Mouse (Mus musculus): ENCODE measurements around the gene Ssbp3. TPM values are rescaled to one million over a fixed set of nuclear protein-coding genes. Genes with fewer than 3 reads are reported as not detected.

Ssbp3 gene
- polyA plus RNA-seq, 1 experiment: 565 TPM

- no peak for TF ChIP-seq GATA1 (IDR thresholded peaks at IDR 0.05; ENCODE audit: low read length)
Observed at GRCm38 (mm10) chr4:106920119-106920518, 9.6 kb downstream of the Ssbp3 start.

GRCm38 (mm10) chr4:106921375-106922336 is 11.2 kb downstream of the Ssbp3 start:
- TF ChIP-seq GATA1 (IDR thresholded peaks at IDR 0.05; ENCODE audit: low read length): no peak

- peak; percentile 26 for TF ChIP-seq GATA1 (IDR thresholded peaks at IDR 0.05; ENCODE audit: low read length)
Observed at GRCm38 (mm10) chr4:106922919-106923318, 12.4 kb downstream of the Ssbp3 start.

- TF ChIP-seq GATA1 (IDR thresholded peaks at IDR 0.05; ENCODE audit: low read length): no peak
Observed at GRCm38 (mm10) chr4:106924175-106924574, 13.7 kb downstream of the Ssbp3 start.

- TF ChIP-seq GATA1 (IDR thresholded peaks at IDR 0.05; ENCODE audit: low read length): peak; percentile 13
Observed at GRCm38 (mm10) chr4:106924888-106925287, 14.4 kb downstream of the Ssbp3 start.

GRCm38 (mm10) chr4:106926401-106926800 is 15.9 kb downstream of the Ssbp3 start:
- no peak for TF ChIP-seq GATA1 (IDR thresholded peaks at IDR 0.05; ENCODE audit: low read length)

- TF ChIP-seq GATA1 (IDR thresholded peaks at IDR 0.05; ENCODE audit: low read length): no peak
Observed at GRCm38 (mm10) chr4:106927034-106927433, 16.5 kb downstream of the Ssbp3 start.

GRCm38 (mm10) chr4:106928961-106929360 is 18.5 kb downstream of the Ssbp3 start:
- TF ChIP-seq GATA1 (IDR thresholded peaks at IDR 0.05; ENCODE audit: low read length): no peak

- no peak for TF ChIP-seq GATA1 (IDR thresholded peaks at IDR 0.05; ENCODE audit: low read length)
Observed at GRCm38 (mm10) chr4:106932583-106932982, 22.1 kb downstream of the Ssbp3 start.

- TF ChIP-seq GATA1 (IDR thresholded peaks at IDR 0.05; ENCODE audit: low read length): no peak
Observed at GRCm38 (mm10) chr4:106933813-106934482, 23.4 kb downstream of the Ssbp3 start.

- peak; percentile 17 for TF ChIP-seq GATA1 (IDR thresholded peaks at IDR 0.05; ENCODE audit: low read length)
Observed at GRCm38 (mm10) chr4:106934931-106935582, 24.6 kb downstream of the Ssbp3 start.

- TF ChIP-seq GATA1 (IDR thresholded peaks at IDR 0.05; ENCODE audit: low read length): no peak
Observed at GRCm38 (mm10) chr4:106935583-106935935, 25.1 kb downstream of the Ssbp3 start.

- TF ChIP-seq GATA1 (IDR thresholded peaks at IDR 0.05; ENCODE audit: low read length): no peak
Observed at GRCm38 (mm10) chr4:106936041-106936440, 25.5 kb downstream of the Ssbp3 start.

- no peak for TF ChIP-seq GATA1 (IDR thresholded peaks at IDR 0.05; ENCODE audit: low read length)
Observed at GRCm38 (mm10) chr4:106936741-106937140, 26.2 kb downstream of the Ssbp3 start.

GRCm38 (mm10) chr4:106938506-106939222 is 28.2 kb downstream of the Ssbp3 start:
- no peak for TF ChIP-seq GATA1 (IDR thresholded peaks at IDR 0.05; ENCODE audit: low read length)
